Mouse (Mus musculus) forebrain, embryonic 16.5 days (tissue): ENCODE measurements around the gene Smg9. TPM values are rescaled to one million over a fixed set of nuclear protein-coding genes. Genes with fewer than 3 reads are reported as not detected.

Experiments used
- ATAC-seq: fragments of 200-750 bp; cut with Nextera tagmentation; 2 replicates; pipeline ENCODE4 v1.8.0; 2017; ENCODE audit warnings: mild to moderate bottlenecking, moderate library complexity
- H3K27ac ChIP-seq: fragments of 300-500 bp; sonication (generic); 2 replicates; pipeline ENCODE4 v1.5.1; 2014; ENCODE audit warnings: low read length, control low read depth
- H3K27me3 ChIP-seq: fragments of 300-500 bp; sonication (generic); replicated peaks from 2 replicates; pipeline ENCODE4 v1.6.1; 2014; ENCODE audit warnings: low read length; ENCODE audit not compliant: control insufficient read depth, insufficient read depth
- H3K36me3 ChIP-seq: fragments of 300-500 bp; sonication (generic); 2 replicates; pipeline ENCODE4 v1.6.1; 2014; ENCODE audit not compliant: control insufficient read depth, insufficient read depth
- H3K4me1 ChIP-seq: fragments of 300-500 bp; sonication (generic); replicated peaks from 2 replicates; pipeline ENCODE4 v1.6.1; 2014; ENCODE audit warnings: low read length; ENCODE audit not compliant: control insufficient read depth, insufficient read depth
- H3K4me2 ChIP-seq: fragments of 300-500 bp; sonication (generic); 2 replicates; pipeline ENCODE4 v1.6.1; 2014; ENCODE audit warnings: mild to moderate bottlenecking, low read length, control low read depth
- H3K4me3 ChIP-seq: fragments of 300-500 bp; sonication (generic); replicated peaks from 2 replicates; pipeline ENCODE4 v1.5.1; 2014; ENCODE audit warnings: mild to moderate bottlenecking, low read length, control low read depth
- H3K9ac ChIP-seq: fragments of 300-500 bp; sonication (generic); replicated peaks from 2 replicates; pipeline ENCODE4 v1.6.1; 2014; ENCODE audit warnings: low read depth, low read length, control low read depth
- H3K9me3 ChIP-seq: fragments of 300-500 bp; sonication (generic); 2 replicates; pipeline ENCODE4 v1.6.1; 2016; ENCODE audit warnings: low read length; ENCODE audit not compliant: control insufficient read depth
- WGBS: fragments of 180-500 bp; shearing (Covaris S2); extraction: QIAGEN DNeasy Blood & Tissue Kit; methylation state at CpG from one replicate; pipeline ENCODE4 v1.1.7; 2014; 5-methylcytosine and 5-hydroxymethylcytosine counted together
- polyA plus RNA-seq: library from polyadenylated mRNA; unstranded; fragments of >200 nt; fragmentation: Nextera tagmentation; extraction: Ambion mirVana; gene quantifications from 2 replicates; pipeline ENCODE4 v1.2.1, GENCODE M21; 2015

The Smg9 gene
- polyA plus RNA-seq, 1 experiment from 2014 or later: 35.2 TPM

DNA sequence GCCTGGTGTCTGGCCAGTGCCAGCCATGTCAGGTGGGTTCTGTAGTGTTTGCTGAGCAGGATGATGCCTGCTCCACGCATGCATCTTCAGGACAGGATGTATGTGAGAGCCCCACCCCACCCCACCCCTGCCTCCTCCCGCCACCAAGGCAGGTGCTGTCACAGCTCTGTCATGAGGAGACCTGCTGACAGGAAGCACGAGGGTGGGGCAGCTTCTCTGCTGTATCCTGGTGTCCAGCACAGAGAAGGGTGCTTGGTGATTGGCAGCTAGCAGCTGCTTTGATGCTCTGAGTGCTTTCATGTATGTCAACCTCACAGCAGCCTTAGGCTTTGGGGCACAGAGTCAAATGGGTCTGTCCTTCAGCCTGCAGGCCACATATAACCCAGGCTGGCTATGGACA lies 14.2 kb downstream of the Smg9 start:
- H3K4me2 ChIP-seq: no peak overlapping the region
- H3K4me3 ChIP-seq: no peak overlapping the region
- no peak overlapping the region for H3K9ac ChIP-seq
- no peaks in the 10 kb centered on the region for H3K27me3 ChIP-seq
- ATAC-seq: no peak
- no peaks in the 10 kb centered on the region for H3K4me1 ChIP-seq
- H3K36me3 ChIP-seq: peaks cover 5% of the 10 kb centered on the region; the same call in 1 of the 2 replicates
- no peaks in the 10 kb centered on the region for H3K9me3 ChIP-seq
- no peak overlapping the region for H3K27ac ChIP-seq
- WGBS: 92% methylated on average over 3 of the region's 3 CpGs

DNA sequence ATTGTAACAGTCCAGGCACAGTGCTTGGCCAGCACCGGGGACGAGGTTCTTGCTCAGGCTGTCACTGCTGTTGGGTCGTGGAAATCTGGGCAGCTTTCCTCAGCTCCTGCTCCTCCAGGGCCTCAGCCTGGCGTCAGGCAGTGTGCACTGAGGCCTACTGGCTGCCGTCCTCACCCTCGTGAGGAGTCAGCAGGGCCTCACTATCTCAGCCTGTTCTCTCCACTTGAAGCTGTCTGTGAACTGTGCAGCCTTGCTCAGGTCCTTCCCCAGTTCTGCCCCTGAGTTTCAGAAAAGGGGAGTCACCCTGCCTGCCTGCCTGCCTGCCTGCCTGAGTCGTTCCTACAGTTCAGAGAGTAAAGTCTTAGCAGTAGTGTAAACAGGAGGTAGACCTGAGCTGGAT lies 15.8 kb downstream of the Smg9 start:
- Histone ChIP-seq H3K4me2 (no peak overlapping the region), H3K4me3 (no peak overlapping the region), H3K27me3 (no peaks in the 10 kb centered on the region), H3K9ac (no peak overlapping the region), H3K4me1 (0 out of 2 replicates have a peak, but pooled peaks cover 3% of the 10 kb centered on the region), H3K36me3 (peaks cover 3% of the 10 kb centered on the region; the same call in 1 of the 2 replicates), H3K27ac (no peak overlapping the region), H3K9me3 (no peaks in the 10 kb centered on the region)
- ATAC-seq: no peak
- 88% methylated on average over 7 of the region's 7 CpGs for WGBS

DNA sequence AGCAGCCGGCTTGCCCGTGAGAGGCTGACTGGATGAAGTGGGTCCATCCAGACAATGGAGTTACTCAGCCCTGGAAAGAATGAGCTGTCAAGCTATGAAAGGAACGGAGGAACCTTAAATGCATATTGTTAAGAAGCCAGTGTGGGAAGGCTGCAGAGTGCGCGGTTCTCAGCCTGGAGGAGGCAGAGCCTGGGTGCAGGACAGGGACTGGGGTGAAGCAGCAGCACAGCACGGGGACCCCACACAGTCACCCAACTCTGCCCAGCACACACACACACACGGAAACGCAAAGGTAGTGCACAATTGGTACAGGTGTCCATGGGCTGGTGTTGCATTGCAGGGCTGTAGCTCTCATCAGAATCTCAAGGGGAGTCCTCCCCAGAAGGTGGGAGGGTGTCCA lies 20.2 kb downstream of the Smg9 start:
- Histone ChIP-seq H3K9ac (no peak overlapping the region), H3K36me3 (peaks cover 7% of the 10 kb centered on the region; the same call in 1 of the 2 replicates), H3K9me3 (no peaks in the 10 kb centered on the region), H3K27ac (no peak overlapping the region), H3K4me1 (0 out of 2 replicates have a peak, but pooled peaks cover 3% of the 10 kb centered on the region), H3K27me3 (no peaks in the 10 kb centered on the region), H3K4me3 (no peak overlapping the region), H3K4me2 (no peak overlapping the region)
- ATAC-seq: no peak
- WGBS: 29% methylated on average over 8 of the region's 8 CpGs

DNA sequence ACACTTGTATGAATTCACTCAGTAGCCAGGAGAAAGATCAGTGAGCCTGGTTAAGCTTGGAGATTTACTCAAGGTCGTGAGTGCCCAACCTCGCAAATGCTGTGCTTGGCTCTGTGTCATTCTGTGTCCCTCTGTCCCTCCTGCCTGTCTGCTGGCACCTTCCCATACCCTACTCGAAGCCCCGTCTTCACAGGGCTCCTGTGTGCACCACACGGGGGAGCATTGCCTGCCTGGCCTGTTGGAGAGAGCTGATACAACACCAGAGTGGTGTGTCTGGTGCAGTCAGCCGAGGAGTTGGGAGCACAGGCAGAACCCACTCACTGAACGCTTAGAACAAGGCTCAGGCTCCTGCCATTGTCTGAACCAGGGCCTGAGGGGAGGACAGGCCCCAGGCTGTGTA lies 22.2 kb downstream of the Smg9 start:
- Histone ChIP-seq H3K27me3 (no peaks in the 10 kb centered on the region), H3K9me3 (no peaks in the 10 kb centered on the region), H3K4me3 (no peak overlapping the region), H3K27ac (no peak overlapping the region), H3K4me2 (no peak overlapping the region), H3K36me3 (peaks cover 6% of the 10 kb centered on the region; the same call in 1 of the 2 replicates), H3K4me1 (0 out of 2 replicates have a peak, but pooled peaks cover 3% of the 10 kb centered on the region), H3K9ac (no peak overlapping the region)
- ATAC-seq: no peak
- WGBS: 61% methylated on average over 7 of the region's 7 CpGs

DNA sequence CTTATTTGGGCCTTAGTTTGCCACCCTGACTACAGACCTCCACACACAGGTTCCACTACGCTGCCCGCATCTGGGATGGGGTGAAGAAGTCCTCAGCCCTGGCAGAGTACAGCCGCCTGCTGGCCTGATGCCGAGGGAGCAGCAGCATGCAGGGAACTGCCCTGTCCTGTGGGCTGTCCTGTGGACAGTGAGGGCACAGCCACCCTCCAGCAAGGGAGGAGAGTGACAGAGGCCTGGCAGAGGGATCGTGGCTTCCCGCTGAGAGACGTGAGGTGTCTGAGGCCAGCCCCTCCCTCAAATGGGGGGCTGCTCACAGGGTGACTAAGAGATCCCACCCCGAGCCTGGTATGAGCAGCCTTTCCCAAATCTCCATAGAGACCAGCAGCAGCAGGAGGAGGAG lies 22.8 kb downstream of the Smg9 start:
- ATAC-seq: no peak
- no peak overlapping the region for H3K4me3 ChIP-seq
- H3K36me3 ChIP-seq: peaks cover 4% of the 10 kb centered on the region; the same call in 1 of the 2 replicates
- H3K27me3 ChIP-seq: no peaks in the 10 kb centered on the region
- no peak overlapping the region for H3K4me2 ChIP-seq
- H3K9me3 ChIP-seq: no peaks in the 10 kb centered on the region
- H3K27ac ChIP-seq: no peak overlapping the region
- H3K4me1 ChIP-seq: 0 out of 2 replicates have a peak, but pooled peaks cover 3% of the 10 kb centered on the region
- 72% methylated on average over 8 of the region's 8 CpGs for WGBS
- no peak overlapping the region for H3K9ac ChIP-seq

DNA sequence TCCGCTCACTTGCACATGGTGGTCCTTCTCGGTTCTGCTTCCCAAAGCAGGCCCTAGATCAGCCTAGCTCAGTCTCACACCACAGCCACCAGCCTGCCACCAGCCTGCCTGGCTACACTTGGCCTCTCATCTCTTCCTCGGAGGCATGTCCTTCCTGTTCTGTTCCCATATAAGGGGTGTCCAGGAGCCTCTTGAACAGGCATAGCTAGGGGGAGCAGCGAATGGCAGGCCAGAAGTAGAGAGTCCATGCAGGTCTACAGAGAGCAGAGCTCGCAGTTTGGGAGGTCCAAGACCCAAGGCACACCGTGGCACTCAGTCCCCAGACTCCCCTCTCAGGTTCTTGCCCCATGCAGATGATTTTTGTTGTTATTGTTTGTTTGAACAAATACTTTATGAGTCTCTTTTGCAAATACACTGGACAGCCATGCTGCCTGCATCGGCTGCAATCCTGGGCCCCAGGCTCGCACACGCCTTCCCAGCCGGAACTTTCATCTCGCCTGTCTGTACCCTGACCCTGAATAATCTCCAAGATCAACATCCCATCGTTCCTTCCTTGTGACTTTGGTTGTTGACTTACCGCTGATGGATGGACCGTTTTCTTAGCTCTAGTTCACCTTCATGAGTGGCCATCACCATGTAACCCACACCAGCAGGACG lies 23.8 kb downstream of the Smg9 start:
- no peak for ATAC-seq
- H3K4me3 ChIP-seq: no peak overlapping the region
- H3K4me1 ChIP-seq: 0 out of 2 replicates have a peak, but pooled peaks cover 3% of the 10 kb centered on the region
- peaks cover 4% of the 10 kb centered on the region; the same call in 1 of the 2 replicates for H3K36me3 ChIP-seq
- no peaks in the 10 kb centered on the region for H3K27me3 ChIP-seq
- 95% methylated on average over 15 of the region's 15 CpGs for WGBS
- no peak overlapping the region for H3K4me2 ChIP-seq
- H3K27ac ChIP-seq: no peak overlapping the region
- H3K9me3 ChIP-seq: no peaks in the 10 kb centered on the region
- no peak overlapping the region for H3K9ac ChIP-seq

DNA sequence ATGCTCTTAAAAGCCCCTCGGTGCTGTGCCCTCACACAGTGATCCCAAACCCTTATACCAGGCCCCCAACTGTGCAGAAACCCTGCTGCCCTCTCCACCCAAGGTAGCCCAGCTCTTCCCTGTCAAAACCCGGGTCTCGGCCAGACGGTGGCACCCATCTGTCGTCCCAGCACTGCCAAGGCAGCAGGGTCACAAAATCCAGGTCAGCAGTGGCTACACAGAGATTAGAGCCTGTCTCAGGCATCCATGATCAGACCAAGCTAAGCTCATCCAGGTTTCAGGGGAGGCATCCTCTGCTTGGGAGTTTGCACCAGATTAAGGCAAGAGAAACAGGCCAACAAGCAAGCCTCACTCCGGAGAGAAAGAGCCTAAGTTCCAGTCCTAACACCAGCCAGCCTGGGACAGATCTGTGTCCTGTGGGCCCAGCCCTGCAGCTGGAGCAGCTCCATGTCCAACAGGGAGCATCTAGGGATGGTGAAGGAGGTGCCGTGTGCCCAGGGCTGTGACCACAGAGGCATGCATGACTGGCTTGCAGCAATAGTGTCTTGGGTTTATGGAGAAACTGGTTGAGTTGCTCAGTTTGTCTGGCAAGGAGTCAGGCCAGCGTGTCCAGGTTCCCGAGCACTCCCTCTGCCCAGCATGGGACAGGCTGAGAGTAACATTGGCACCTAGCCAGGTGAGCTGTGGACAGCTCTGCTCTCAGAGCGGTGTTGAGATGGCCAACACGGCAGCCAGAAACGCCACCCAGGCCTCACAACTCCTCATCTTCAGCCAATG lies 24.7 kb downstream of the Smg9 start:
- no peaks in the 10 kb centered on the region for H3K27me3 ChIP-seq
- no peak for ATAC-seq
- no peak overlapping the region for H3K4me3 ChIP-seq
- no peak overlapping the region for H3K27ac ChIP-seq
- H3K4me2 ChIP-seq: no peak overlapping the region
- 0 out of 2 replicates have a peak, but pooled peaks cover 8% of the 10 kb centered on the region for H3K4me1 ChIP-seq
- WGBS: 76% methylated on average over 12 of the region's 12 CpGs
- peaks cover 4% of the 10 kb centered on the region; the same call in 1 of the 2 replicates for H3K36me3 ChIP-seq
- H3K9me3 ChIP-seq: no peaks in the 10 kb centered on the region
- no peak overlapping the region for H3K9ac ChIP-seq

DNA sequence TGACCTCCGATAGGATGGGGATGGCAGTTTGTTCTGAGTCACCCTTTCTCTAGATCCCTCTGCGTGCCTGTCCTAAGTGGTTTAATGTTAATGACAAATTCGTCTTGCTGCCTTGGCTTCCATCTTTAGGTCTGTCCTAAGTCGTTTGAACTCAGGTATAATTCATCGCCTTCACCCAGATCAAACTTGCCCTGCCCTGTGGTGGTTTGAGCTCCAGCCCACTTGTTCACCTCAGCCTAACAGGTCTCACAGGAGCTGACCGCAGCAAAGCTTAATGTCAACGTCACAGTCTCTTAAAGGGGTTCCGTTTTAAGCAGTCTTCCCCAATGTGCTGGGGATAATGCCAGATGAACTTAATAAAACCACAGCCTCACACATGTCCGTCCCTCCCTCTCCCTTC lies 26.5 kb downstream of the Smg9 start:
- Histone ChIP-seq H3K27me3 (no peaks in the 10 kb centered on the region), H3K27ac (no peak overlapping the region), H3K4me1 (peaks cover 13% of the 10 kb centered on the region), H3K9ac (no peak overlapping the region), H3K4me3 (no peak overlapping the region), H3K4me2 (no peak overlapping the region), H3K9me3 (no peaks in the 10 kb centered on the region), H3K36me3 (peaks cover 4% of the 10 kb centered on the region; the same call in 1 of the 2 replicates)
- WGBS: 87% methylated on average over 9 of the region's 9 CpGs
- no peak for ATAC-seq

DNA sequence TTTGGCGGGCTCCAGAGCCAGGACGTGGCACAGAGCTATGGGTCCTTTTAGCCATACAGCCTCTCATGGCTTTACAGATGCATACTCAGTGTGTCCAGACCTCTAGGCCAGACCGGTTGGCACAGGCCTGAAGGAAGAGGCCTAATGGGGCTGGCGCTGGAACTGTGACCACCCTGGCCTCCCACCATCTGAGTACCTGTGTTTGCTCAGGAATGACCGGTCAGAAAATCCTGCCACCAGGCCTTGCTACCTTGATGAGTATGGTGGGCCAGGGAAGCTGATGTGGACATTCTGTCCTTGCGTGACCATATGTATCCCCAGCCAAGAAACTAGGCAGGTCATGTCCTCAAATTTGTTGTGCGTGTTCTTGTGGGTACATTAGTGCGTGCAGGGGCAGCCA lies 27.7 kb downstream of the Smg9 start:
- H3K36me3 ChIP-seq: peaks cover 4% of the 10 kb centered on the region; the same call in 1 of the 2 replicates
- WGBS: 98% methylated on average over 8 of the region's 8 CpGs
- no peaks in the 10 kb centered on the region for H3K9me3 ChIP-seq
- no peak overlapping the region for H3K4me2 ChIP-seq
- H3K27ac ChIP-seq: no peak overlapping the region
- H3K4me1 ChIP-seq: peaks cover 13% of the 10 kb centered on the region
- ATAC-seq: no peak
- H3K4me3 ChIP-seq: no peak overlapping the region
- no peak overlapping the region for H3K9ac ChIP-seq
- H3K27me3 ChIP-seq: no peaks in the 10 kb centered on the region
